Mouse (Mus musculus) heart, postnatal 25 days (tissue): ENCODE results near the gene Hist1h4m. TPM values are rescaled to one million over a fixed set of nuclear protein-coding genes. Genes with fewer than 3 reads are reported as not detected.
"Not testable (repeated sequence)": the region's sequence is repeated elsewhere in the genome, so short reads cannot be mapped to it uniquely, and the experiment has no call there.

Experiments
- DNase-seq: peaks from one replicate; pipeline ENCODE4 v3.0.0; 2022; ENCODE audit warnings: low spot score
- intact Hi-C: fragments of 180-260 bp; cut with DNase I; formaldehyde crosslinking; loops from one replicate; pipeline ENCODE4 v1.15.1; 2025
- total RNA-seq, 2 experiments: library from RNA; stranded (reverse); gene quantifications; 2 replicates each; pipeline ENCODE4 v1.2.3; 2021

Gene Hist1h4m
- total RNA-seq: 10 to 100 TPM; 55.1 to 84.9 TPM

GRCm38 (mm10) chr13:21811539-21811938 lies at the start of gene Hist1h4m:
Gene Hist1h4m, plus strand, starts transcription at chr13:21811746.
- intact Hi-C loops: not testable (repeated sequence)
- DNase-seq: peak; percentile 16

- peak; percentile 65 for DNase-seq
- intact Hi-C loops: no loop called here
These were observed 32.5 kb upstream of the Hist1h4m start for GRCm38 (mm10) chr13:21778814-21779766.

GRCm38 (mm10) chr13:21779767-21780731 lies 31.5 kb upstream of the Hist1h4m start, which contains the start of gene Hist1h1b:
Gene Hist1h1b, minus strand, starts transcription at chr13:21780625.
- intact Hi-C loops: no loop called here

GRCm38 (mm10) chr13:21781021-21781555 lies 30.5 kb upstream of the Hist1h4m start:
- DNase-seq: no peak
- intact Hi-C loops: no loop called here

More at GRCm38 (mm10) chr13:21779767-21780731, 31.5 kb upstream of the Hist1h4m start, which contains the start of gene Hist1h1b:
- DNase-seq: peak; percentile 31

- intact Hi-C loops: no loop called here
- DNase-seq: no peak
These were observed 29.9 kb upstream of the Hist1h4m start for GRCm38 (mm10) chr13:21781639-21782038.

GRCm38 (mm10) chr13:21782361-21783254 lies 28.9 kb upstream of the Hist1h4m start:
- DNase-seq, intact Hi-C loops: not testable (repeated sequence)

- intact Hi-C loops: no loop called here
- peak; percentile 45 for DNase-seq
These were observed 28.3 kb upstream of the Hist1h4m start, which contains the start of gene Hist1h3i for GRCm38 (mm10) chr13:21783255-21783617. Gene Hist1h3i, minus strand, starts transcription at chr13:21783370.

GRCm38 (mm10) chr13:21783734-21784161 lies 27.8 kb upstream of the Hist1h4m start:
- intact Hi-C loops: no loop called here
- no peak for DNase-seq

GRCm38 (mm10) chr13:21784311-21784710 lies 27.2 kb upstream of the Hist1h4m start:
- intact Hi-C loops: no loop called here
- DNase-seq: no peak

- no peak for DNase-seq
- intact Hi-C loops: no loop called here
These were observed 25.2 kb upstream of the Hist1h4m start for GRCm38 (mm10) chr13:21786189-21786898.

GRCm38 (mm10) chr13:21786899-21787629 lies 24.5 kb upstream of the Hist1h4m start, which contains the start of the genes Hist1h2an and Hist1h2bp:
Gene Hist1h2an, minus strand, starts transcription at chr13:21787218.
Gene Hist1h2bp, plus strand, starts transcription at chr13:21787461.
- intact Hi-C loops: not testable (repeated sequence)
- DNase-seq: peak; percentile 81

- no peak for DNase-seq
- intact Hi-C loops: no loop called here
These were observed 23.6 kb upstream of the Hist1h4m start for GRCm38 (mm10) chr13:21787760-21788593.

- intact Hi-C loops: no loop called here
These were observed 21.6 kb upstream of the Hist1h4m start for GRCm38 (mm10) chr13:21789925-21790324.

GRCm38 (mm10) chr13:21790601-21791283 lies 20.8 kb upstream of the Hist1h4m start:
- DNase-seq: no peak
- intact Hi-C loops: no loop called here

More at GRCm38 (mm10) chr13:21789925-21790324, 21.6 kb upstream of the Hist1h4m start:
- no peak for DNase-seq

- no peak for DNase-seq
- intact Hi-C loops: no loop called here
These were observed 16.0 kb upstream of the Hist1h4m start for GRCm38 (mm10) chr13:21795584-21795983.

GRCm38 (mm10) chr13:21797163-21797562 lies 14.4 kb upstream of the Hist1h4m start:
- intact Hi-C loops, DNase-seq: not testable (repeated sequence)
